Mouse (Mus musculus): Measurements from ENCODE around the gene Hgd. TPM values are rescaled to one million over a fixed set of nuclear protein-coding genes. Genes with fewer than 3 reads are reported as not detected.

Hgd gene
- polyA plus RNA-seq, 1 experiment from 2014 or later, result 0.11 TPM

DNA sequence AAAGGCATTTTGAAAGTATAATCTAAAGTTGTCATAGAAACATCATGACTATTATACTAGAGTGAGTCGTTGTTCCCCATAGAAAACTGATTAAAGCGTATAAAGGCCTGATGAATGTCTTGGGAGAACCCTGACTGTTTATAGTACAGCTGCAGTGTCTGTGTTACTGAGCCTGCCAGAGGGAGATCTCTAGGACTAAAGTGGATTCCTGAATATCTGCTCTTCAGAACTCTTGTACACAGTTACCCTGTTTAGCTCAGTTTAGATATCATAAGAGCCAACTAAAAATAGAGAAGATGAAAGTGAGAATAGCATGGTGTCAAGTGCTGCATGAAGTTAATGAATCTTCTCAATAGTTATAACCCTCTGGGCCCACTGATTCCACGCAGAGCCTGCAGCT lies 29.7 kb upstream of the Hgd start:
- Histone ChIP-seq H3K4me1 (replicated peaks; ENCODE audit: control insufficient read depth, insufficient read depth, low read length) (no peaks in the 10 kb centered on the region), H3K9ac (ENCODE audit: low read length) (no peak overlapping the region), H3K9me3 (ENCODE audit: control insufficient read depth, low read length) (no peaks in the 10 kb centered on the region), H3K27me3 (replicated peaks; ENCODE audit: control insufficient read depth, insufficient read depth, low read length) (no peaks in the 10 kb centered on the region), H3K36me3 (ENCODE audit: control insufficient read depth, insufficient read depth, low read length) (no peaks in the 10 kb centered on the region), H3K27ac (ENCODE audit: low read depth) (no peak overlapping the region), H3K4me3 (ENCODE audit: low read depth, low read length) (no peak overlapping the region), H3K4me2 (ENCODE audit: low read length) (no peak overlapping the region)
- 61% methylated on average over 3 of the region's 3 CpGs for WGBS
- no peak for ATAC-seq (replicated peaks; ENCODE audit: low FRiP score, low TSS enrichment, low read depth)
- DNase-seq (ENCODE audit: low spot score), result no peak

DNA sequence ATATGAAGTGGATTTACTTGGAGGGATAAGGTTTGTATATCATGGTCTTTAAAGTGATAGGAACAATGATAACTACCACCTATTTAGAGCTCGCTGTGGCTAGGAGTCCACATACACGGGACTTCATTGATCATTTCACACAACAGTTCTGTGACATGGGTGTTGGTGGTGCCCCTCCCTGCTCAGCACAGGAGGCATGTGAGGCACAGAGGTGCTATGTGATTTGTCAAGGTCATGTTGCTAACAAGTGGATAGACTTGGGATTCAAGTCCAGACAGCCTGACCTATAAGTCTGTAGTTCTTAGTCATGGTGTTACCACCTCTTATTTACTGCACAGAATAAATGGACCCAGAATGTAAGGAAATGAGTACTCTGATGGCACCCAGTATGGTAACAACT lies 29.0 kb upstream of the Hgd start:
- DNase-seq (ENCODE audit: low spot score) (no peak), ATAC-seq (replicated peaks; ENCODE audit: low FRiP score, low TSS enrichment, low read depth) (no peak)
- Histone ChIP-seq H3K36me3 (ENCODE audit: control insufficient read depth, insufficient read depth, low read length) (no peaks in the 10 kb centered on the region), H3K4me1 (replicated peaks; ENCODE audit: control insufficient read depth, insufficient read depth, low read length) (no peaks in the 10 kb centered on the region), H3K4me3 (ENCODE audit: low read depth, low read length) (no peak overlapping the region), H3K27me3 (replicated peaks; ENCODE audit: control insufficient read depth, insufficient read depth, low read length) (no peaks in the 10 kb centered on the region), H3K9me3 (ENCODE audit: control insufficient read depth, low read length) (no peaks in the 10 kb centered on the region), H3K27ac (ENCODE audit: low read depth) (no peak overlapping the region), H3K9ac (ENCODE audit: low read length) (no peak overlapping the region), H3K4me2 (ENCODE audit: low read length) (no peak overlapping the region)
- WGBS, result 86% methylated on average over 2 of the region's 2 CpGs

GRCm38 (mm10) chr16:37552824-37553223 lies 27.1 kb upstream of the Hgd start:
- Histone ChIP-seq H3K27me3 (replicated peaks; ENCODE audit: control insufficient read depth, insufficient read depth, low read length) (no peaks in the 10 kb centered on the region), H3K4me1 (replicated peaks; ENCODE audit: control insufficient read depth, insufficient read depth, low read length) (no peaks in the 10 kb centered on the region), H3K27ac (ENCODE audit: low read depth) (no peak overlapping the region), H3K36me3 (ENCODE audit: control insufficient read depth, insufficient read depth, low read length) (peaks cover 13% of the 10 kb centered on the region), H3K9me3 (ENCODE audit: control insufficient read depth, low read length) (no peaks in the 10 kb centered on the region), H3K9ac (ENCODE audit: low read length) (no peak overlapping the region), H3K4me3 (ENCODE audit: low read depth, low read length) (no peak overlapping the region), H3K4me2 (ENCODE audit: low read length) (no peak overlapping the region)
- ATAC-seq (replicated peaks; ENCODE audit: low FRiP score, low TSS enrichment, low read depth) (no peak), DNase-seq (ENCODE audit: low spot score) (no peak)
- WGBS, result 93% methylated on average over 3 of the region's 3 CpGs

- Histone ChIP-seq H3K36me3 (ENCODE audit: control insufficient read depth, insufficient read depth, low read length) (peaks cover 30% of the 10 kb centered on the region), H3K4me1 (replicated peaks; ENCODE audit: control insufficient read depth, insufficient read depth, low read length) (no peaks in the 10 kb centered on the region), H3K27me3 (replicated peaks; ENCODE audit: control insufficient read depth, insufficient read depth, low read length) (no peaks in the 10 kb centered on the region), H3K4me3 (ENCODE audit: low read depth, low read length) (no peak overlapping the region), H3K27ac (ENCODE audit: low read depth) (no peak overlapping the region), H3K9me3 (ENCODE audit: control insufficient read depth, low read length) (no peaks in the 10 kb centered on the region), H3K9ac (ENCODE audit: low read length) (no peak overlapping the region), H3K4me2 (ENCODE audit: low read length) (no peak overlapping the region)
- no peak for DNase-seq (ENCODE audit: low spot score)
- WGBS, result 85% methylated on average over 6 of the region's 6 CpGs
- ATAC-seq (replicated peaks; ENCODE audit: low FRiP score, low TSS enrichment, low read depth), result no peak
Measured at GRCm38 (mm10) chr16:37562414-37562813, 17.5 kb upstream of the Hgd start.

GRCm38 (mm10) chr16:37562961-37563360 lies 17.0 kb upstream of the Hgd start:
- Histone ChIP-seq H3K27ac (ENCODE audit: low read depth) (no peak overlapping the region), H3K4me2 (ENCODE audit: low read length) (no peak overlapping the region), H3K27me3 (replicated peaks; ENCODE audit: control insufficient read depth, insufficient read depth, low read length) (no peaks in the 10 kb centered on the region), H3K9me3 (ENCODE audit: control insufficient read depth, low read length) (no peaks in the 10 kb centered on the region), H3K36me3 (ENCODE audit: control insufficient read depth, insufficient read depth, low read length) (peaks cover 24% of the 10 kb centered on the region), H3K4me3 (ENCODE audit: low read depth, low read length) (no peak overlapping the region), H3K9ac (ENCODE audit: low read length) (no peak overlapping the region), H3K4me1 (replicated peaks; ENCODE audit: control insufficient read depth, insufficient read depth, low read length) (no peaks in the 10 kb centered on the region)
- no peak for DNase-seq (ENCODE audit: low spot score)
- 92% methylated on average over 5 of the region's 5 CpGs for WGBS
- no peak for ATAC-seq (replicated peaks; ENCODE audit: low FRiP score, low TSS enrichment, low read depth)

DNA sequence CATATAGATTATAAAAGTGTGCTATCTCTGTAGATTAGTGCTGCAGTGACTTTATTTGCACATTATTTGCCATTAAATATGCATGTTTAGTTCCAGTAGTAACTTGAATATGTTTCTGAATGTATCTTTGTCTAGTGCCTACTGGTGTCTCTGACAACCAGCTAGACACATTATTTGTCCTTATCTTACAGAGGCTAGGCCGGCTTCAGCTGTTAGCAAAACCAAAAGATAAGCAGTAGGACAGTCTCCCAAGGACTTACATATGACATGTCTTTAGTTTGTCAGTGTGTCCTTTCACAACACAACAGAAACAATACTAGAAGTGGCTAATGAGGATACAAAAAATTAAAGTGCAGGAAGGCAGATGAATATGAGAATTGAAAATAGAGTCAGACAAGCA lies 14.8 kb upstream of the Hgd start:
- 62% methylated on average over 1 of the region's 1 CpGs for WGBS
- Histone ChIP-seq H3K4me3 (ENCODE audit: low read depth, low read length) (no peak overlapping the region), H3K27ac (ENCODE audit: low read depth) (no peak overlapping the region), H3K4me1 (replicated peaks; ENCODE audit: control insufficient read depth, insufficient read depth, low read length) (no peaks in the 10 kb centered on the region), H3K27me3 (replicated peaks; ENCODE audit: control insufficient read depth, insufficient read depth, low read length) (no peaks in the 10 kb centered on the region), H3K9ac (ENCODE audit: low read length) (no peak overlapping the region), H3K9me3 (ENCODE audit: control insufficient read depth, low read length) (no peaks in the 10 kb centered on the region), H3K36me3 (ENCODE audit: control insufficient read depth, insufficient read depth, low read length) (peaks cover 12% of the 10 kb centered on the region; the same call in 1 of the 2 replicates), H3K4me2 (ENCODE audit: low read length) (no peak overlapping the region)
- ATAC-seq (replicated peaks; ENCODE audit: low FRiP score, low TSS enrichment, low read depth) (no peak), DNase-seq (ENCODE audit: low spot score) (no peak)

DNA sequence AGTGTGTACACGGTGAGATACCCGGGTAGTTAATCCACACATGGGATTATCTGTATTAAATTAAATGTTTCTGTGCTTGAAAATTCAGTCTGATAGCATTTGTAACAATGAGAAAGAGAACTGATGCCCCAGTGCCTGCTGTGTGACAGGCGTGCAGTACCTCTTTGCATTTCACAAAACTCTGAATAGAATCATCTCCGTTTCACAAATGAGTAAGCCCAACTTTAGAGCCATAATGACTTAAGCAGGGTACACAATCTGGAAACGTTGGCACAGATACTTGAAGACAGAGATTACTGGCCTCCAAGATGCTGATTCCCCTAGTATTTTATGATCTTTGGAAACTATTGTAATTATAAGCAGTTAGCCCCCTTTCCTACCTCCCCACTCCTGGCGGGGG lies 13.8 kb upstream of the Hgd start:
- DNase-seq (ENCODE audit: low spot score) (no peak), ATAC-seq (replicated peaks; ENCODE audit: low FRiP score, low TSS enrichment, low read depth) (no peak)
- H3K27ac ChIP-seq (ENCODE audit: low read depth), result no peak overlapping the region
- peaks cover 14% of the 10 kb centered on the region for H3K36me3 ChIP-seq (ENCODE audit: control insufficient read depth, insufficient read depth, low read length)
- no peaks in the 10 kb centered on the region for H3K9me3 ChIP-seq (ENCODE audit: control insufficient read depth, low read length)
- WGBS, result 79% methylated on average over 6 of the region's 6 CpGs
- no peak overlapping the region for H3K4me3 ChIP-seq (ENCODE audit: low read depth, low read length)
- no peak overlapping the region for H3K4me2 ChIP-seq (ENCODE audit: low read length)
- H3K27me3 ChIP-seq (replicated peaks; ENCODE audit: control insufficient read depth, insufficient read depth, low read length), result no peaks in the 10 kb centered on the region
- no peak overlapping the region for H3K9ac ChIP-seq (ENCODE audit: low read length)
- no peaks in the 10 kb centered on the region for H3K4me1 ChIP-seq (replicated peaks; ENCODE audit: control insufficient read depth, insufficient read depth, low read length)

DNA sequence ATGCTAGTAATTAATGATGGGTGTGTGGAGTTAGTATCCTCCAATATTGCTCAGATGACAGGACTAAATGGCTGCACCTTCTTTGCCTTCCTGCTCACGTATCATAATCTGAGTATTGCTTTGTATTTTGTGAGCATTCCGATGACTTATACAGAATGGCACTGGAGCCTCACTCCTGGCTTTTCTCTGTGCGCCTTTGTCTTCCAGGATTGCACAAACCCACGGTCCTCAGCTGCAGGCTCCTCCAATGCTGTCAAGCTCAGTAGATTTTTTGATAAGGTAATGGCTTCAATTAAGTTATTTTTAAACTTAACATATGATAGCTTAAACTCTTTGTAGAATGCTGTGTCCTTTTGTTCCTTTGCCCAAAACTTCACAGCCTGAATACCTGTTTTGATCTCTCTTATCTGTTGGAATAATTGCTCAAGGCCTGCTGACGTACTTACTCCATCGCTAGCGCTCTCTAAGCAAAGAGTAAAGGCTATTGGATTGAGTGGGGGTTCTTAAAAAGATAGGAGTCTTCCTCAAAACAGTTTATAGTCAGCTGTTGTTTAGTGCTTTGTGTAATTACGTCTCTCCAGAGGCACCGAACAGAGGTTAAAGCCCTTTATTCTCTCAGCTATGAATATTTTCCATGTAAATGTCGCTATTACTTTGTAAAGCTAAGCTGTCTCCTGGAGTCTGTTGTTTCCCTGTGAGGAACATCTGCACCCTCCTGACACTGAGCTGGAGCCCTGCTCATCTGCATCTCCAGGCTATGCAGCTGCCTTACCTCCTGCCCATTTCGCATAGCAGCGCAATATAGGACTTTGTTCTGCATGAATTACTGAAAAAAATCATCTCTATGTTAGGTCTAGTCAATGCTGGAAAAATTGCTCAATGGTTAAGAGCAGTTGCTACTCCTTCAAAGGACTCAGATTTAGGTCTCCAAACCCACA lies 12.6 kb upstream of the Hgd start:
- Histone ChIP-seq H3K27ac (ENCODE audit: low read depth) (no peak overlapping the region), H3K36me3 (ENCODE audit: control insufficient read depth, insufficient read depth, low read length) (peaks cover 22% of the 10 kb centered on the region), H3K9ac (ENCODE audit: low read length) (no peak overlapping the region), H3K4me3 (ENCODE audit: low read depth, low read length) (no peak overlapping the region), H3K9me3 (ENCODE audit: control insufficient read depth, low read length) (no peaks in the 10 kb centered on the region), H3K4me1 (replicated peaks; ENCODE audit: control insufficient read depth, insufficient read depth, low read length) (no peaks in the 10 kb centered on the region), H3K27me3 (replicated peaks; ENCODE audit: control insufficient read depth, insufficient read depth, low read length) (no peaks in the 10 kb centered on the region), H3K4me2 (ENCODE audit: low read length) (no peak overlapping the region)
- 87% methylated on average over 12 of the region's 12 CpGs for WGBS
- no peak for DNase-seq (ENCODE audit: low spot score)
- no peak for ATAC-seq (replicated peaks; ENCODE audit: low FRiP score, low TSS enrichment, low read depth)

GRCm38 (mm10) chr16:37571554-37571953 lies 8.4 kb upstream of the Hgd start:
- no peak overlapping the region for H3K27ac ChIP-seq (ENCODE audit: low read depth)
- DNase-seq (ENCODE audit: low spot score) (no peak), ATAC-seq (replicated peaks; ENCODE audit: low FRiP score, low TSS enrichment, low read depth) (no peak)
- H3K4me3 ChIP-seq (ENCODE audit: low read depth, low read length), result no peak overlapping the region
- no peaks in the 10 kb centered on the region for H3K4me1 ChIP-seq (replicated peaks; ENCODE audit: control insufficient read depth, insufficient read depth, low read length)
- no peaks in the 10 kb centered on the region for H3K9me3 ChIP-seq (ENCODE audit: control insufficient read depth, low read length)
- no peak overlapping the region for H3K4me2 ChIP-seq (ENCODE audit: low read length)
- no peak overlapping the region for H3K9ac ChIP-seq (ENCODE audit: low read length)
- H3K27me3 ChIP-seq (replicated peaks; ENCODE audit: control insufficient read depth, insufficient read depth, low read length), result no peaks in the 10 kb centered on the region
- H3K36me3 ChIP-seq (ENCODE audit: control insufficient read depth, insufficient read depth, low read length), result peaks cover 17% of the 10 kb centered on the region
- WGBS, result 77% methylated on average over 3 of the region's 3 CpGs
